Mouse (Mus musculus): ENCODE measurements around the gene Patl2.

Gene Patl2

GRCm38 (mm10) chr2:122172188-122172587 lies 13.8 kb downstream of the Patl2 start:
- CTCF ChIA-PET = no interaction called here

GRCm38 (mm10) chr2:122171292-122171691 lies 14.7 kb downstream of the Patl2 start:
- CTCF ChIA-PET = no interaction called here

GRCm38 (mm10) chr2:122164293-122164692 lies 21.7 kb downstream of the Patl2 start:
- CTCF ChIA-PET = no interaction called here

- CTCF ChIA-PET = interaction anchor here (0.6 to 1.1 kb wide), 2 partner anchors 52 to 95 kb away, joined by 3 to 7 read pairs; no protein-coding TSS in a partner anchor
These were observed 22.4 kb downstream of the Patl2 start for GRCm38 (mm10) chr2:122163430-122164195.

GRCm38 (mm10) chr2:122162529-122162928 lies 23.5 kb downstream of the Patl2 start:
- CTCF ChIA-PET = interaction anchor here (0.6 to 1.3 kb wide), 3 partner anchors 13 to 670 kb away, joined by 3 to 6 read pairs (median 5); no protein-coding TSS in a partner anchor

GRCm38 (mm10) chr2:122161542-122161941 lies 24.4 kb downstream of the Patl2 start:
- CTCF ChIA-PET = interaction anchor here (0.6 to 1.3 kb wide), 2 partner anchors 12 to 467 kb away, joined by 5 to 6 read pairs; no protein-coding TSS in a partner anchor

- CTCF ChIA-PET = no interaction called here
These were observed 25.3 kb downstream of the Patl2 start, which contains the start of gene Trim69 for GRCm38 (mm10) chr2:122160680-122161079. TSS of gene Trim69 (plus strand) at chr2:122160700.

- CTCF ChIA-PET = interaction anchor here (1.4 kb wide), 1 partner anchor 88 kb away, joined by 3 read pairs; no protein-coding TSS in a partner anchor
These were observed 26.3 kb downstream of the Patl2 start for GRCm38 (mm10) chr2:122159667-122160066.

- CTCF ChIA-PET = no interaction called here
These were observed 27.6 kb downstream of the Patl2 start for GRCm38 (mm10) chr2:122158362-122158802.

- CTCF ChIA-PET = interaction anchor here (0.7 kb wide), 1 partner anchor 79 kb away, joined by 3 read pairs; no protein-coding TSS in a partner anchor
These were observed 28.4 kb downstream of the Patl2 start for GRCm38 (mm10) chr2:122157561-122157960.

- CTCF ChIA-PET = no interaction called here
These were observed 29.8 kb downstream of the Patl2 start for GRCm38 (mm10) chr2:122156051-122156700.

GRCm38 (mm10) chr2:122155292-122155691 lies 30.7 kb downstream of the Patl2 start:
- CTCF ChIA-PET = interaction anchor here (0.9 kb wide), 1 partner anchor 67 kb away, joined by 3 read pairs; no protein-coding TSS in a partner anchor

- CTCF ChIA-PET = interaction anchor here (0.9 kb wide), 1 partner anchor 66 kb away, joined by 3 read pairs; no protein-coding TSS in a partner anchor
These were observed 31.5 kb downstream of the Patl2 start for GRCm38 (mm10) chr2:122154479-122154878.

GRCm38 (mm10) chr2:122153681-122154365 lies 32.2 kb downstream of the Patl2 start:
- CTCF ChIA-PET = interaction anchor here (0.5 to 1.2 kb wide), 2 partner anchors 27 to 33 kb away, joined by 3 to 7 read pairs; no protein-coding TSS in a partner anchor

GRCm38 (mm10) chr2:122152850-122153249 lies 33.1 kb downstream of the Patl2 start:
- CTCF ChIA-PET = interaction anchor here (1.2 kb wide), 2 partner anchors 26 to 34 kb away, joined by 3 read pairs; no protein-coding TSS in a partner anchor

GRCm38 (mm10) chr2:122151221-122151620 lies 34.8 kb downstream of the Patl2 start:
- CTCF ChIA-PET = no interaction called here

GRCm38 (mm10) chr2:122149716-122150115 lies 36.3 kb downstream of the Patl2 start:
- CTCF ChIA-PET = interaction anchor here (1.5 kb wide), 1 partner anchor 12 kb away, joined by 6 read pairs; no protein-coding TSS in a partner anchor

GRCm38 (mm10) chr2:122149316-122149715 lies 36.7 kb downstream of the Patl2 start:
- CTCF ChIA-PET = interaction anchor here (1.1 to 1.5 kb wide), 2 partner anchors 12 to 30 kb away, joined by 3 to 6 read pairs; no protein-coding TSS in a partner anchor

- CTCF ChIA-PET = interaction anchor here (0.6 to 1.1 kb wide), 2 partner anchors 29 to 105 kb away, joined by 3 to 6 read pairs; no protein-coding TSS in a partner anchor
These were observed 37.6 kb downstream of the Patl2 start for GRCm38 (mm10) chr2:122148242-122148917.

GRCm38 (mm10) chr2:122147508-122148241 lies 38.3 kb downstream of the Patl2 start, which contains the start of gene B2m:
TSS of gene B2m (plus strand) at chr2:122147686.
- CTCF ChIA-PET = no interaction called here
